Mouse (Mus musculus) c-Kit-positive CD71-positive TER-119-negative erythroid progenitor cells, embryonic 14.5 days (primary cell): ENCODE measurements around the gene Cacna1c.

Experiments
- DNase-seq: peaks from one replicate; pipeline ENCODE4 v3.0.0-alpha.2; 2013; ENCODE audit warnings: low read depth

Cacna1c gene

GRCm38 (mm10) chr6:118908176-118908575 lies 288.0 kb downstream of the Cacna1c start:
- DNase-seq = no peak

DNA sequence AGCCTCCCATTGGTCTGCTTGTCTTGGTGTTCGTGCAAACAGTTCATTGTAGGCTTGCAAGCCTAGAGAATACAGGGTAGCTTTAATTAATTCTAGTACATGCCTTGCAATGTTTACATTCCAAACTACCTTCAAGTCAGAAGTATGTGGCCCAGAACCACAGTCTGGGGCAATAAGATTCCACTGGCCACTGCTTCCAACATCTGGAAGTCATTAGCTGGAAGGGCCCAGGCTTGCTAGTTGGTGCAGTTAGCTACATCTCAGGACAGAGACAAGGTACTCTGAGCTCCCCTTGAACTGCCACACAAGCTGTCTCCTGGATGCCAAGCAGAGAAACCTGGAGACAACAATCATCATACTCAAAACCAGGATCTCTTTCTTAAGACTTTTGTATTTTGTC lies 288.5 kb downstream of the Cacna1c start:
- DNase-seq = no peak

- DNase-seq = no peak
Observed at GRCm38 (mm10) chr6:118906878-118907277, 289.3 kb downstream of the Cacna1c start.

GRCm38 (mm10) chr6:118899688-118900087 lies 296.5 kb downstream of the Cacna1c start:
- no peak for DNase-seq

- DNase-seq = no peak
Observed at GRCm38 (mm10) chr6:118897101-118897500, 299.1 kb downstream of the Cacna1c start.

DNA sequence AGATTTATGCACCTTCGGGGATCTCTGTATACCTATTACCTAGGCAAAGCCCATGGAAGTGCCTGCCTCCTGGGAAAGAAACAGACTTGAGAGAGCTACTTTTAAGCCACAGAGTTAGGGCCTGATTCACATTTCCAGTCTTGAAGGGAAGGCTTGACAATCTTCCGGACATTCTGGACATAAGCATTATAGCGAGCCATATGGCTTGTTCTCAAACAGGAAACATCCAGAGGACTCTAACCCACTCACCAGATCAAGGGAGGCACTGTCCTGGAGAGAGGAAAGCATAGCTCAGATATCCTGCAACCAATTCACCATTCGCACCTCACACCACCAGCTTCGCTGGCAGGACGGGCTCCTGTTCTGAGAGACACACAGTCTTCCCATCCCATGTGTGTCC lies 302.2 kb downstream of the Cacna1c start:
- no peak for DNase-seq

DNA sequence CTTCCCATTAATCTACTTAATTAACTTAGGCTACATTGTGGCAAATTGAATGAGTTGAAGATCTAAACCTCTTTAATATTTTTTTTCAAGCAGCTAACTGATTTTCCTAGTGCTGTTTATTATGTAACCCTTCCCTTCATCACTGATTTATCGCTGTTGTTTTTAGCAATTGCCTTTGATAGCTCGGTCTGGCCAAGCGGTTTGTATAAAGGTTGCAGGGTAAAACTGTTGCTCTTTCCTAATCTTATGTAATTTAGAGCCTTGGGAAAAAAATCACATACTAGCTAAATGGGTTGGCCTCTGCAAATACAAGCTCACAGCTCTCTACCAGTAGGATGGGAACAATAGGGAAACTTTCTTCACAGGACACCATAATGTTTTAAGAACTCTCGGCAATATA lies 306.8 kb downstream of the Cacna1c start:
- no peak for DNase-seq

GRCm38 (mm10) chr6:118887032-118887431 lies 309.2 kb downstream of the Cacna1c start:
- DNase-seq = no peak

DNA sequence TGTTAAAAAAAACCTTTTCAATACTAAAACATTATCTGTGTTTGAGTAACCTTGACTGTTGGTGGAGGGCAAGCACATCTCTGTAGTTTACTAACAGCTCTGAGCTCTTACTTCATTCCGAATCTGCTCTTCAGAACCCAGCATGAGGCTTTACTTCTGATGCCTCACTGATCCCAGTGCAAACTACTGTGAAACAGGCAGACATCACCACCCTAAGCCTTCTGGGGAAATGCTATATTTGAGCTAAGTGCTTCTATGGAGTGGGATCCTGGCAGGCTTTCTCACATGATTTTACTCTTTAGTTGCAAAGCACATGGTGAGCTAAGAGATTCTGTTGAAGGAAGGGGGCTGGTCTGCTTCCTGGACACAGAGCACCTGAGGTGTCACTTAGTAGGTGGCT lies 311.3 kb downstream of the Cacna1c start:
- DNase-seq = no peak

DNA sequence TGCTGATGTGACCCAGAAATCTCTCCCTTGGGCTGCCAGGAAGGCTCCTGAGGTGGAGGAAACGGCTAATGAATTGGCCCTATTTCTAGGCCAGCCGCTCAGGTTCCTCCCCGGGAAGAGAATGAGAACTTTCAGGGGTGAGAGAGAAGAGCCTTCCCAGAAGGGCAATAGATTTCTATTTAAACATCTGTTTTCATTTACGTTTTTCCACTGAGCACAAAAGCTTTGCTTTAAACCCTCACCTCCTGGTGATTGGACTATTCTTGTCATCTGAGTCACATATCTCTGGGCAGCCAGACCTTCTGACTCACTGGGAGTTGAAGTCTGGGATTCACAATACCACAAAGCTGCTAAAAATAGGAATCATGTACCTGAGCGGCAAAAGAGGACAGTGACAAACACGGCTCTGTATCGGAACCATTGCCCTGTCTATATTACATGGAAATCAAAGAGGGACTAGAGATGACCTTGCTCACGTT lies 312.1 kb downstream of the Cacna1c start:
- DNase-seq = no peak

GRCm38 (mm10) chr6:118876204-118876603 lies 320.0 kb downstream of the Cacna1c start:
- no peak for DNase-seq

GRCm38 (mm10) chr6:118870241-118870841 lies 325.9 kb downstream of the Cacna1c start:
- DNase-seq = no peak

- no peak for DNase-seq
Observed at GRCm38 (mm10) chr6:118867384-118867783, 328.8 kb downstream of the Cacna1c start.

GRCm38 (mm10) chr6:118866889-118867288 lies 329.3 kb downstream of the Cacna1c start:
- no peak for DNase-seq

DNA sequence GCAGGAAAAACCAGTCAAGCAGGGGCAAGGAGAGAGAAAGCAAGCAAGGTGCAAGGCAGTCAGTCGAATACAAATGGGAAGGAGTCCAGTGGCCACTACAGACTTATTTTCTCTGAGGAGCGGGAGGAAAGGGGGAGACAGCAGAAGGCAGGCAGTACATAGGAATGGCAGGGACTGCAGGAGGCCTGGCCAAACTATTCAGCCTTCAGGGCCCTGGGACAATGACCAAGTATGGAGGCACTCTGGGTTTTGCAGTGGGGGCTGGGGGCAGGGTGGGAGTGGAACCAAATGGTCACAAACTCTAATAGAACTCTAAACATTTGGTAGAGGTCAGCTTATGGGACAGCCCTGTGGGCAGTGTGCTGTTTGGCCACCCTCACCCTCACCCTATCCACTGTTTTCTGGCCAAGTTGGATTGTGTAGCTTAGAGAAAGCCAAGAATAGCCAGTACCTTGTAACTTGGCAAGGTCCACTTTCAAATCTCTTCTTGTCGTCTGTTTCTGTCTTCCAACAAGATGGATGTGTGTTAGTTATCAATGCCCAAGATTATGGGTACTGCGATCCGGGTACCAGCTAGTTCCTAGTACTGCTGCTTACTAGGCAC lies 330.3 kb downstream of the Cacna1c start:
- no peak for DNase-seq

DNA sequence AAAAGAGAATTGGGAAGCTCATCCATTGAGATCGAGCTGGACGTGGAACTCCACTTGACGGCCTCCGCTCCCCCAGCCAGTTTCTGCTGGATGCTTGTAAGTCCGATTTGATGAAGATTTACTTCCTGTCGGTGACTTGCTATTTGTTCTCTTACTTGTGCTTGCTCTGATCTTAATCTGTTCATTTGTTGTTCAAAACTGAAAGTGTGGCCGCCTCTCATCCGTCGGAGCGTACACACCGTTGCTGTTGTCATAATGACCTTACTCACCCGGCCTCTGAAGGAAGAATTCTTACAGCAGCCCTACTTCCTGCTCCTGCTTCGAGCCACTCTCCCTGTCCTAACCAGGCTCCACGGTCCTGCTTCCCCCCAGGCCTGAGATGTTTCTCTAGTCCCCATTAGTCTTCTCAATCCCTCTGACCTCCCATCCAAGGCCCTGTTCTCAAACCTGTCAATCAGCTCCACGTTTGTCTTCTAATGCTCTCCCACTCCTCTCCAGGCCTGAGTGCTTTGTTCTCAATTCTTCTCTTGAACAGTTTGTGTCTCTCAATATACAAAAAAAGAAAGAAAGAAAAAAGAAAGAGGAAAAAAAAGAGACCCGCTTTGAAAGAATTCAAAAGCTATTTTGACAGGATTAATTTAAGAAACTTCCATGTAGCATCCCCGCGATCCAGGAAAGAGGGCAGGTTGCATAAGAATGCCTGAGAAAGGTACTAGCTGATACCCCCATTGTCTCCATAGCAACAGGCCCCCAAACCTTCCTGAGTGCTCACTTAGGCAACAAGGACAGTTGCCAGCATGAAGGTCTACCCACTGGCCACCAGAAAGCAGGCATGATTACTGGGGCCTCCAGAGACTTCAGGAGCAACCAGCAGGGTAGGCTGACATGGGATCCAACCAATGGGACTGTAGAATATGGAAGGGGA lies 331.3 kb downstream of the Cacna1c start:
- DNase-seq = no peak

- no peak for DNase-seq
Observed at GRCm38 (mm10) chr6:118862727-118863126, 333.5 kb downstream of the Cacna1c start.

DNA sequence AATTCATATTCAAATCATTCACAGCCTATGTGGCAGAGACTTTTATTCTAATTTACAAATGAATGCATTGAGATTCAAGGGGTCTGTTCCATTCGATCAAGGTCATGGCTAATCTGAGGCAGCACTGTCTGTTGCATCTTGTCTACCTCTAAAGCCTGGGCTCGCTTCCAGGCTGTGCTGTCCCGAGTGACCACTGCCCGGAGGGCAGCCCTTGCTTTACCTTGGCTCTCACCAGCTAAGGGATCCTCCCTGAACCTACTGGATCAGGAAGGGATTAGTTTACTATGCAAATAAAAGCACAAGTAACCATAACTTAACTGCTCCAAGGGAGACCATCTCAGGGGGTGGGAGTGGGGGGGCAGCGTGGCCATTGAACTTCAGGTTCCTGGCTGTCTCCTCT lies 334.1 kb downstream of the Cacna1c start:
- no peak for DNase-seq

DNA sequence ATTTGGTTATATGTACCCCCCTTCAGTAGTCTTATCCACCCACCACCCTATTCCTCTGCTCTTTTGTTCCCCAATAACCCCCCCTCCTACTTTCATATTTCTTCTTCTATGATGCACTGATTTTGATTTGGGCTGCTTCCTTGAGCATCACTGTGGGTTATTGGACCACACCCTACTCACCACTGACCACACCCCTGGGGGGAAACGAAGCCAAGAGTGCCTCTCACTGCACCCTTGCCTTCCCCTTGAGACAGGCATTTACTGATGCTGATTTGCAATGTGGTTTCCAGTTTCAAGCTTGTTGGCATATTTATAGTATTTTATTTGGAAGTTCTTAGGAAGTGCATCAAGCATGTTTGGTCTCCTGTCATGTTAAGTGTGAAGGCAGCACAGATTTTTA lies 337.8 kb downstream of the Cacna1c start:
- no peak for DNase-seq

DNA sequence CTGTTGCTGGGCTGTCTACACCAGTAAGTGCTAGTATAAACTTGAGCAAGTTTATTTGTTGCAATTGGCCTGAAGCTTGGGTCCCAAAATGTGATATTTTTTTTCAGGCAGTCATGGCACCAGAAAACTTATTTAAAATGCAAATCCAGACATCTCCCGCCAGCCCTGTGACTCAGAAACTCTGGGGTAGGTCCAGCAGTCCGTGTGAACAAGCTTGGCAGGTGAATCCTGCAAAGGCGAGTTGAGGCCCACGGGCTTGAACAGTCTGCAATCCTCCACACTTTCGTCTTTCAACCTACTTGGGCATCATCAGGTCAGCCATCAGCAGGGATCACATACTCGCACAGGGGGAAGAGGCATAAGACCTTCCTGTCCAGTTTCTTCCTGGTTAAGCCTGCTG lies 344.1 kb downstream of the Cacna1c start:
- DNase-seq = no peak

GRCm38 (mm10) chr6:118851086-118851485 lies 345.1 kb downstream of the Cacna1c start:
- DNase-seq = no peak

DNA sequence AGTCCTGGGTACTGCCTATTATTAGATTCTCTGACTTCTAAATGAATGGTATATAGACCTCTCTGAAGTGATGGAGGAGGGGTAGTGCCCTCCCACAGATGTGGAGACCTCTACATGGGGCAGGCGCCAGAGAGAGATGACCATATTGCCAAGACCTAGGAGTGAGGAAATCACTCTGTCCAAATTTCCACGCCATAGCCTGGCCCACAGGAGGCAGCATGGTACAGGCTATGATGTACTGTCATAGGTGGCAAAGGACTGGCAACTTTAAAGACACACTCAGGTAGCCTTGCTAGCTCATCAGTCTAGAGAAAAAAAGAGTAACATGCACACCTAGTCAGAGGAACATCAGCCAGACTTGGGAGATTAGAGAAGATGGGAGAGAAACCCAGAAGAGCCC lies 347.6 kb downstream of the Cacna1c start:
- no peak for DNase-seq

GRCm38 (mm10) chr6:118847751-118848150 lies 348.5 kb downstream of the Cacna1c start:
- DNase-seq = no peak
